Mouse (Mus musculus): ENCODE data around the gene Bpifa6. TPM values are rescaled to one million over a fixed set of nuclear protein-coding genes. Genes with fewer than 3 reads are reported as not detected.

The Bpifa6 gene
- not detected for polyA plus RNA-seq (2014; fragmentation: Illumina TruSeq; extraction: RNeasy Lipid Tissue Mini Kit (QIAGEN cat#74804); ENCODE audit: insufficient read depth, low read depth, low replicate concordance)

GRCm38 (mm10) chr2:153974582-153974981, at the start of gene Bpifa6:
Gene Bpifa6, plus strand, starts transcription at chr2:153974945.

GRCm38 (mm10) chr2:153937843-153938242, 36.9 kb upstream of the Bpifa6 start, which contains the start of gene Bpifb4:
Gene Bpifb4, plus strand, starts transcription at chr2:153938212.

GRCm38 (mm10) chr2:154007965-154008364, 33.2 kb downstream of the Bpifa6 start, which contains the start of gene Bpifa2:
Gene Bpifa2, plus strand, starts transcription at chr2:154008265.

Other genes starting within 250 kb of the Bpifa6 start
- 42.4 TPM for gene Mapre1, start 233.7 kb upstream of the Bpifa6 start, polyA plus RNA-seq (2014; fragmentation: Illumina TruSeq; extraction: RNeasy Lipid Tissue Mini Kit (QIAGEN cat#74804); ENCODE audit: insufficient read depth, low read depth, low replicate concordance)
- 0.06 TPM for gene Efcab8, start 195.0 kb upstream of the Bpifa6 start, polyA plus RNA-seq (2014; fragmentation: Illumina TruSeq; extraction: RNeasy Lipid Tissue Mini Kit (QIAGEN cat#74804); ENCODE audit: insufficient read depth, low read depth, low replicate concordance)
- not detected for gene Sun5, start 103.9 kb upstream of the Bpifa6 start, polyA plus RNA-seq (2014; fragmentation: Illumina TruSeq; extraction: RNeasy Lipid Tissue Mini Kit (QIAGEN cat#74804); ENCODE audit: insufficient read depth, low read depth, low replicate concordance)
- gene Bpifb2, start 99.9 kb upstream of the Bpifa6 start, polyA plus RNA-seq (2014; fragmentation: Illumina TruSeq; extraction: RNeasy Lipid Tissue Mini Kit (QIAGEN cat#74804); ENCODE audit: insufficient read depth, low read depth, low replicate concordance): not detected
- not detected for gene Bpifb6, start 74.6 kb upstream of the Bpifa6 start, polyA plus RNA-seq (2014; fragmentation: Illumina TruSeq; extraction: RNeasy Lipid Tissue Mini Kit (QIAGEN cat#74804); ENCODE audit: insufficient read depth, low read depth, low replicate concordance)
- not detected for gene Bpifb3, start 56.7 kb upstream of the Bpifa6 start, polyA plus RNA-seq (2014; fragmentation: Illumina TruSeq; extraction: RNeasy Lipid Tissue Mini Kit (QIAGEN cat#74804); ENCODE audit: insufficient read depth, low read depth, low replicate concordance)
- not detected for gene Bpifb4, start 36.7 kb upstream of the Bpifa6 start, polyA plus RNA-seq (2014; fragmentation: Illumina TruSeq; extraction: RNeasy Lipid Tissue Mini Kit (QIAGEN cat#74804); ENCODE audit: insufficient read depth, low read depth, low replicate concordance)
- gene Bpifa2, start 33.3 kb downstream of the Bpifa6 start, polyA plus RNA-seq (2014; fragmentation: Illumina TruSeq; extraction: RNeasy Lipid Tissue Mini Kit (QIAGEN cat#74804); ENCODE audit: insufficient read depth, low read depth, low replicate concordance): 0.51 TPM
- gene Bpifa3, start 155.4 kb downstream of the Bpifa6 start, polyA plus RNA-seq (2014; fragmentation: Illumina TruSeq; extraction: RNeasy Lipid Tissue Mini Kit (QIAGEN cat#74804); ENCODE audit: insufficient read depth, low read depth, low replicate concordance): not detected
- 673 TPM for gene Bpifa1, start 167.9 kb downstream of the Bpifa6 start, polyA plus RNA-seq (2014; fragmentation: Illumina TruSeq; extraction: RNeasy Lipid Tissue Mini Kit (QIAGEN cat#74804); ENCODE audit: insufficient read depth, low read depth, low replicate concordance)
- gene Bpifa5, start 187.7 kb downstream of the Bpifa6 start, polyA plus RNA-seq (2014; fragmentation: Illumina TruSeq; extraction: RNeasy Lipid Tissue Mini Kit (QIAGEN cat#74804); ENCODE audit: insufficient read depth, low read depth, low replicate concordance): not detected
- 88.5 TPM for gene Bpifb1, start 215.9 kb downstream of the Bpifa6 start, polyA plus RNA-seq (2014; fragmentation: Illumina TruSeq; extraction: RNeasy Lipid Tissue Mini Kit (QIAGEN cat#74804); ENCODE audit: insufficient read depth, low read depth, low replicate concordance)
- gene Bpifb5, start 248.8 kb downstream of the Bpifa6 start, polyA plus RNA-seq (2014; fragmentation: Illumina TruSeq; extraction: RNeasy Lipid Tissue Mini Kit (QIAGEN cat#74804); ENCODE audit: insufficient read depth, low read depth, low replicate concordance): 2.7 TPM